Comparison of ENCODE assay signal across 11 mouse cellular contexts in the genomic region with DNA sequence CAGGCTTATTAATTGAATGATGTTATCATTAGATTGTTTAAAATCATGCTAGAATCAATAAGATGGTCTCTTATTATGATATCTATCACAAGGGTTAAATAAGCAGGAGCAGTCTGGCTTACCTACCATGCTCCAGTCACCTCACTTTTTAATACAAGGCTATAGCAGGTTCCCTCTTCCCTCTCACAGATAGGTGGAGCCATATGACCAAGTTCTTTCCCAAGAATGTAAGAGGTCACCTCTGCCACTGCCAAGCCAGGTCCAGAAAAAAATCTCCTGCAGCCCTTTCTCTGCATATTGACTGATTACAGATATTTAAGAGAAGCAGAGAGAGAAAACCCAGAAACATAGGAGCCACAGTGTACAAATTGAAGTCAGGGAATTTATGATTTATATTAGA.
A peak's percentile ranks its signal among the peaks of the same experiment; 100 is the strongest.
DNase-seq lines count a peak whose midpoint lies in the region; ATAC-seq and TF ChIP-seq lines count a peak whose summit lies in the region.
"Had no signal": no experiment of that assay in that cellular context is flagged by ENCODE, and none has a peak within 500 bp of the region (broad histone marks: within the 10 kb centered on the region; RNA-seq: fewer than 3 reads in every experiment).

No protein-coding gene starts in this region.

- no peak overlapping the region for H3K27ac ChIP-seq in left cerebral cortex, adult 2 months
- H3K27ac ChIP-seq: embryonic facial prominence, embryonic 13.5 days; limb, embryonic 12.5 days had no signal

- TF ChIP-seq CTCF in left cerebral cortex, adult 2 months (IDR thresholded peaks at IDR 0.05): peak; percentile 45

- ATAC-seq in frontal cortex, adult (ENCODE audit: low TSS enrichment): peak; percentile 69
- no peak for ATAC-seq in monocyte, adult 5-6 weeks (replicated peaks; ENCODE audit: insufficient number of reproducible peaks, low FRiP score, low TSS enrichment, poor library complexity, severe bottlenecking)

- DNase-seq in frontal cortex, postnatal 36 days (ENCODE audit: low spot score in 2 of 2): no peak
- DNase-seq in left cerebral cortex, adult 2 months (ENCODE audit: extremely low spot score in 1 of 2, low spot score in 2 of 2): no peak
- DNase-seq in left cerebral cortex, postnatal 36 days (ENCODE audit: low spot score in 2 of 2): no peak
- peak; percentile 64 for DNase-seq in adipocyte (ENCODE audit: low spot score)
- peak; percentile 44 for DNase-seq in retina, adult 2 months (ENCODE audit: low read depth, low spot score)
- DNase-seq in thymus, postnatal 4 days: no peak
- DNase-seq: adrenal gland, adult 8-10 months had no signal

- intact Hi-C loops in left cerebral cortex, adult 2 months (cut with DNase I): no loop called here
- intact Hi-C loops in left cerebral cortex, postnatal 36 days (cut with DNase I): no loop called here

- no peak overlapping the region for H3K4me3 ChIP-seq in left cerebral cortex, adult 2 months
- H3K4me3 ChIP-seq: embryonic facial prominence, embryonic 13.5 days; limb, embryonic 12.5 days had no signal

Comparison
In these comparisons a context has a peak if more than half of its experiments do, and no peak if none do; other contexts are left out.
1. DNase-seq: peak in adipocyte (single experiment) and retina, adult 2 months (single experiment); none in frontal cortex, postnatal 36 days (0 of 2), left cerebral cortex, adult 2 months (0 of 2), left cerebral cortex, postnatal 36 days (0 of 2) and thymus, postnatal 4 days (single experiment).